Mouse (Mus musculus): ENCODE measurements at regions not wholly inside any gene's neighbourhood (a gene's known extent, or its start where the extent isn't known, plus 50 kb on each side); places are given as distances from the start of the nearest gene placed in this dataset.

GRCm38 (mm10) chr17:4278239-4278827 lies 582.3 kb upstream of the Nox3 start:
- no peak for ATAC-seq (replicated peaks; ENCODE audit: low FRiP score, low TSS enrichment, poor library complexity, severe bottlenecking)

GRCm38 (mm10) chr17:4281451-4281850 lies 585.4 kb upstream of the Nox3 start:
- ATAC-seq (replicated peaks; ENCODE audit: low FRiP score, low TSS enrichment, poor library complexity, severe bottlenecking): no peak

- ATAC-seq (replicated peaks; ENCODE audit: low FRiP score, low TSS enrichment, poor library complexity, severe bottlenecking): no peak
Measured at GRCm38 (mm10) chr17:4291418-4291817, 595.4 kb upstream of the Nox3 start.

GRCm38 (mm10) chr17:4296521-4297155 lies 600.6 kb upstream of the Nox3 start:
- ATAC-seq (replicated peaks; ENCODE audit: low FRiP score, low TSS enrichment, poor library complexity, severe bottlenecking): no peak

- peak; percentile 50 for ATAC-seq (replicated peaks; ENCODE audit: low FRiP score, low TSS enrichment, poor library complexity, severe bottlenecking)
Measured at GRCm38 (mm10) chr17:4297156-4297535, 601.1 kb upstream of the Nox3 start.

GRCm38 (mm10) chr17:4301142-4301853 lies 605.2 kb upstream of the Nox3 start:
- peak; percentile 75 for ATAC-seq (replicated peaks; ENCODE audit: low FRiP score, low TSS enrichment, poor library complexity, severe bottlenecking)

GRCm38 (mm10) chr17:4311785-4312379 lies 615.8 kb upstream of the Nox3 start:
- ATAC-seq (replicated peaks; ENCODE audit: low FRiP score, low TSS enrichment, poor library complexity, severe bottlenecking): no peak; the same call in 1 of the 2 replicates

- no peak for ATAC-seq (replicated peaks; ENCODE audit: low FRiP score, low TSS enrichment, poor library complexity, severe bottlenecking)
Measured at GRCm38 (mm10) chr17:4319141-4319540, 623.1 kb upstream of the Nox3 start.

- ATAC-seq (replicated peaks; ENCODE audit: low FRiP score, low TSS enrichment, poor library complexity, severe bottlenecking): no peak
Measured at GRCm38 (mm10) chr17:4328810-4329209, 632.7 kb upstream of the Nox3 start.

- ATAC-seq (replicated peaks; ENCODE audit: low FRiP score, low TSS enrichment, poor library complexity, severe bottlenecking): no peak
Measured at GRCm38 (mm10) chr17:4331650-4332049, 635.6 kb upstream of the Nox3 start.

- peak; percentile 71 for ATAC-seq (replicated peaks; ENCODE audit: low FRiP score, low TSS enrichment, poor library complexity, severe bottlenecking)
Measured at GRCm38 (mm10) chr17:4333091-4333490, 637.0 kb upstream of the Nox3 start.

- ATAC-seq (replicated peaks; ENCODE audit: low FRiP score, low TSS enrichment, poor library complexity, severe bottlenecking): no peak
Measured at GRCm38 (mm10) chr17:4353018-4353417, 641.1 kb upstream of the Arid1b start.

- no peak for ATAC-seq (replicated peaks; ENCODE audit: low FRiP score, low TSS enrichment, poor library complexity, severe bottlenecking)
Measured at GRCm38 (mm10) chr17:4355506-4356218, 638.5 kb upstream of the Arid1b start.

- ATAC-seq (replicated peaks; ENCODE audit: low FRiP score, low TSS enrichment, poor library complexity, severe bottlenecking): no peak; the same call in 1 of the 2 replicates
Measured at GRCm38 (mm10) chr17:4360413-4361320, 633.5 kb upstream of the Arid1b start.

GRCm38 (mm10) chr17:4365811-4366210 lies 628.3 kb upstream of the Arid1b start:
- no peak for ATAC-seq (replicated peaks; ENCODE audit: low FRiP score, low TSS enrichment, poor library complexity, severe bottlenecking)

GRCm38 (mm10) chr17:4380449-4380848 lies 613.7 kb upstream of the Arid1b start:
- ATAC-seq (replicated peaks; ENCODE audit: low FRiP score, low TSS enrichment, poor library complexity, severe bottlenecking): no peak

- peak; percentile 96 for ATAC-seq (replicated peaks; ENCODE audit: low FRiP score, low TSS enrichment, poor library complexity, severe bottlenecking)
Measured at GRCm38 (mm10) chr17:4380873-4381272, 613.3 kb upstream of the Arid1b start.

- ATAC-seq (replicated peaks; ENCODE audit: low FRiP score, low TSS enrichment, poor library complexity, severe bottlenecking): no peak
Measured at GRCm38 (mm10) chr17:4381896-4382685, 612.0 kb upstream of the Arid1b start.

All from megakaryocyte-erythroid progenitor cell, adult 5-6 weeks (primary cell).